Mouse (Mus musculus): ENCODE data around the gene Eps8. TPM values are rescaled to one million over a fixed set of nuclear protein-coding genes. Genes with fewer than 3 reads are reported as not detected.

Eps8 gene
- 24.5 and 26.7 TPM in 2 replicates for polyA plus RNA-seq (2014; fragmentation: Nextera tagmentation; extraction: Ambion mirVana)

GRCm38 (mm10) chr6:137654776-137655175 lies at the start of gene Eps8:
Eps8 (minus strand) TSS chr6:137654876.
- 79% methylated on average over 2 of the region's 2 CpGs for WGBS
- no peak for TF ChIP-seq CTCF (IDR thresholded peaks at IDR 0.05; ENCODE audit: low read depth)
- no peak for ATAC-seq (ENCODE audit: insufficient read depth)

GRCm38 (mm10) chr6:137703431-137703830 lies 48.8 kb upstream of the Eps8 start:
- Histone ChIP-seq H3K27ac (ENCODE audit: low read depth) (no peak overlapping the region; the same call in 1 of the 2 replicates), H3K4me2 (no peak overlapping the region), H3K9me3 (ENCODE audit: low read depth, low read length) (no peaks in the 10 kb centered on the region), H3K4me3 (ENCODE audit: low read depth, low read length) (no peak overlapping the region), H3K36me3 (ENCODE audit: insufficient read depth) (no peaks in the 10 kb centered on the region), H3K27me3 (ENCODE audit: insufficient read depth, low read length) (no peaks in the 10 kb centered on the region), H3K9ac (no peak overlapping the region), H3K4me1 (ENCODE audit: insufficient read depth) (peaks cover 5% of the 10 kb centered on the region; the same call in 1 of the 2 replicates)
- TF ChIP-seq CTCF (IDR thresholded peaks at IDR 0.05; ENCODE audit: low read depth), result no peak
- DNase-seq (no peak), ATAC-seq (ENCODE audit: insufficient read depth) (0 out of 2 replicates have a peak, but pooled peaks have one; percentile 15)
- 74% methylated on average over 7 of the region's 7 CpGs for WGBS

More at GRCm38 (mm10) chr6:137654776-137655175, at the start of gene Eps8:
- Histone ChIP-seq H3K27ac (ENCODE audit: low read depth) (no peak within 1 kb of the TSS), H3K4me2 (no peak within 1 kb of the TSS), H3K9me3 (ENCODE audit: low read depth, low read length) (no peaks in the 10 kb centered on the region), H3K27me3 (ENCODE audit: insufficient read depth, low read length) (no peaks in the 10 kb centered on the region), H3K36me3 (ENCODE audit: insufficient read depth) (no peaks in the 10 kb centered on the region), H3K4me3 (ENCODE audit: low read depth, low read length) (no peak within 1 kb of the TSS), H3K9ac (no peak within 1 kb of the TSS), H3K4me1 (ENCODE audit: insufficient read depth) (no peaks in the 10 kb centered on the region)
- DNase-seq, result no peak

GRCm38 (mm10) chr6:137702918-137703317 lies 48.2 kb upstream of the Eps8 start:
- Histone ChIP-seq H3K9me3 (ENCODE audit: low read depth, low read length) (no peaks in the 10 kb centered on the region), H3K27me3 (ENCODE audit: insufficient read depth, low read length) (no peaks in the 10 kb centered on the region), H3K4me2 (no peak overlapping the region), H3K27ac (ENCODE audit: low read depth) (no peak overlapping the region; the same call in 1 of the 2 replicates), H3K36me3 (ENCODE audit: insufficient read depth) (no peaks in the 10 kb centered on the region), H3K4me1 (ENCODE audit: insufficient read depth) (peaks cover 5% of the 10 kb centered on the region; the same call in 1 of the 2 replicates), H3K9ac (no peak overlapping the region), H3K4me3 (ENCODE audit: low read depth, low read length) (no peak overlapping the region)
- 44% methylated on average over 4 of the region's 4 CpGs for WGBS
- TF ChIP-seq CTCF (IDR thresholded peaks at IDR 0.05; ENCODE audit: low read depth), result no peak
- ATAC-seq (ENCODE audit: insufficient read depth) (peak; percentile 47; the same call in 1 of the 2 replicates), DNase-seq (peak; percentile 60)

GRCm38 (mm10) chr6:137702186-137702585 lies 47.5 kb upstream of the Eps8 start:
- no peak for TF ChIP-seq CTCF (IDR thresholded peaks at IDR 0.05; ENCODE audit: low read depth)
- DNase-seq, result no peak
- Histone ChIP-seq H3K9me3 (ENCODE audit: low read depth, low read length) (no peaks in the 10 kb centered on the region), H3K4me2 (no peak overlapping the region), H3K36me3 (ENCODE audit: insufficient read depth) (no peaks in the 10 kb centered on the region), H3K27me3 (ENCODE audit: insufficient read depth, low read length) (no peaks in the 10 kb centered on the region), H3K4me1 (ENCODE audit: insufficient read depth) (peaks cover 5% of the 10 kb centered on the region; the same call in 1 of the 2 replicates), H3K4me3 (ENCODE audit: low read depth, low read length) (no peak overlapping the region), H3K27ac (ENCODE audit: low read depth) (no peak overlapping the region), H3K9ac (no peak overlapping the region)
- WGBS, result 76% methylated on average over 3 of the region's 3 CpGs
- ATAC-seq (ENCODE audit: insufficient read depth), result no peak

- TF ChIP-seq CTCF (IDR thresholded peaks at IDR 0.05; ENCODE audit: low read depth), result no peak
- Histone ChIP-seq H3K27ac (ENCODE audit: low read depth) (no peak overlapping the region), H3K4me3 (ENCODE audit: low read depth, low read length) (no peak overlapping the region), H3K4me2 (no peak overlapping the region), H3K27me3 (ENCODE audit: insufficient read depth, low read length) (no peaks in the 10 kb centered on the region), H3K36me3 (ENCODE audit: insufficient read depth) (no peaks in the 10 kb centered on the region), H3K4me1 (ENCODE audit: insufficient read depth) (peaks cover 5% of the 10 kb centered on the region; the same call in 1 of the 2 replicates), H3K9me3 (ENCODE audit: low read depth, low read length) (no peaks in the 10 kb centered on the region), H3K9ac (no peak overlapping the region)
- 87% methylated on average over 7 of the region's 7 CpGs for WGBS
- ATAC-seq (ENCODE audit: insufficient read depth) (no peak), DNase-seq (no peak)
These were observed 44.8 kb upstream of the Eps8 start for GRCm38 (mm10) chr6:137699434-137699833.

- no peaks in the 10 kb centered on the region for H3K36me3 ChIP-seq (ENCODE audit: insufficient read depth)
- H3K4me2 ChIP-seq, result no peak overlapping the region
- 59% methylated on average over 8 of the region's 8 CpGs for WGBS
- peak; percentile 39 for DNase-seq
- H3K4me1 ChIP-seq (ENCODE audit: insufficient read depth), result no peaks in the 10 kb centered on the region; the same call in 1 of the 2 replicates
- H3K9me3 ChIP-seq (ENCODE audit: low read depth, low read length), result no peaks in the 10 kb centered on the region
- ATAC-seq (ENCODE audit: insufficient read depth), result 0 out of 2 replicates have a peak, but pooled peaks have one; percentile 17
- peak overlapping the region; percentile 25; the same call in 1 of the 2 replicates for H3K27ac ChIP-seq (ENCODE audit: low read depth)
- H3K27me3 ChIP-seq (ENCODE audit: insufficient read depth, low read length), result no peaks in the 10 kb centered on the region
- no peak overlapping the region for H3K4me3 ChIP-seq (ENCODE audit: low read depth, low read length)
- no peak overlapping the region for H3K9ac ChIP-seq
- TF ChIP-seq CTCF (IDR thresholded peaks at IDR 0.05; ENCODE audit: low read depth), result no peak
These were observed 41.9 kb upstream of the Eps8 start for GRCm38 (mm10) chr6:137696445-137697204.

- WGBS, result 85% methylated on average over 8 of the region's 8 CpGs
- no peak overlapping the region for H3K4me2 ChIP-seq
These were observed 40.4 kb upstream of the Eps8 start for GRCm38 (mm10) chr6:137695046-137695445.

More at GRCm38 (mm10) chr6:137695046-137695445, 40.4 kb upstream of the Eps8 start:
- Histone ChIP-seq H3K9ac (no peak overlapping the region), H3K4me1 (ENCODE audit: insufficient read depth) (no peaks in the 10 kb centered on the region; the same call in 1 of the 2 replicates), H3K27ac (ENCODE audit: low read depth) (no peak overlapping the region), H3K36me3 (ENCODE audit: insufficient read depth) (no peaks in the 10 kb centered on the region), H3K4me3 (ENCODE audit: low read depth, low read length) (no peak overlapping the region), H3K27me3 (ENCODE audit: insufficient read depth, low read length) (no peaks in the 10 kb centered on the region), H3K9me3 (ENCODE audit: low read depth, low read length) (no peaks in the 10 kb centered on the region)
- TF ChIP-seq CTCF (IDR thresholded peaks at IDR 0.05; ENCODE audit: low read depth), result no peak
- ATAC-seq (ENCODE audit: insufficient read depth) (no peak), DNase-seq (no peak)

Measured in lung, embryonic 14.5 days (tissue).